Mouse (Mus musculus): Measurements from ENCODE around the gene Elmo2. TPM values are rescaled to one million over a fixed set of nuclear protein-coding genes. Genes with fewer than 3 reads are reported as not detected.

Elmo2 gene
- total and polyA plus RNA-seq, 3 experiments, result 17.4 to 27.6 TPM; not detected in 1

- Histone ChIP-seq H3K9ac (ENCODE audit: control insufficient read depth, low read depth, low read length, poor library complexity, severe bottlenecking) (peak within 1 kb of the TSS; percentile 80), H3K4me1 (ENCODE audit: control insufficient read depth in 1 of 2, insufficient read depth in 2 of 2, low read length in 2 of 2) (peaks cover 3 to 17% of the 10 kb centered on the region in 2 experiments), H3K4me3 (ENCODE audit: control insufficient read depth in 1 of 2, insufficient read depth in 1 of 2, low read depth in 2 of 2, low read length in 2 of 2) (peak within 1 kb of the TSS; percentile 82 to 92), H3K27ac (ENCODE audit: control insufficient read depth, low read depth, low read length) (peak within 1 kb of the TSS; percentile 56), H3K9me3 (replicated peaks; ENCODE audit: insufficient read depth, low read length) (no peaks in the 10 kb centered on the region), H3K79me2 (ENCODE audit: control insufficient read depth, insufficient read depth, low read length, poor library complexity) (peaks cover 7% of the 10 kb centered on the region; the same call in 1 of the 2 replicates), H3K27me3 (ENCODE audit: control insufficient read depth in 1 of 2, insufficient read depth in 2 of 2, low read length in 2 of 2) (no peaks in the 10 kb centered on the region), H3K36me3 (ENCODE audit: control insufficient read depth in 1 of 2, insufficient read depth in 2 of 2, low read length in 2 of 2) (peaks cover 0 to 2% of the 10 kb centered on the region in 2 experiments; a peak in 2 of 4 replicates)
- DNase-seq (ENCODE audit: low read depth, low spot score), result peak; percentile 94
- TF ChIP-seq HCFC1 (IDR thresholded peaks at IDR 0.05; ENCODE audit: low read depth, low read length), result peak; percentile 80
- TF ChIP-seq ZMIZ1 (IDR thresholded peaks at IDR 0.05; ENCODE audit: low read depth, low read length), result peak; percentile 64
- TF ChIP-seq RCOR1 (IDR thresholded peaks at IDR 0.05; ENCODE audit: low read depth, low read length), result no peak
- TF ChIP-seq GATA1 (IDR thresholded peaks at IDR 0.05; ENCODE audit: low read depth, low read length), result no peak
- TF ChIP-seq TBP (IDR thresholded peaks at IDR 0.05; ENCODE audit: low read depth, low read length), result 0 out of 2 replicates have a peak, but pooled peaks have one; percentile 43
- TF ChIP-seq TCF12 (IDR thresholded peaks at IDR 0.05; ENCODE audit: low read depth, low read length), result no peak; the same call in 1 of the 2 replicates
- TF ChIP-seq NELFE (IDR thresholded peaks at IDR 0.05; ENCODE audit: low read depth, low read length), result peak; percentile 68
- TF ChIP-seq NRF1 (IDR thresholded peaks at IDR 0.05; ENCODE audit: insufficient read depth, low read depth, low read length, poor library complexity, severe bottlenecking), result peak; percentile 57
- peak; percentile 78; the same call in 1 of the 2 replicates for TF ChIP-seq MXI1 (IDR thresholded peaks at IDR 0.05; ENCODE audit: low read depth, low read length)
- no peak; the same call in 1 of the 2 replicates for TF ChIP-seq POLR2AphosphoS5 (IDR thresholded peaks at IDR 0.05; ENCODE audit: borderline replicate concordance, low read depth, low read length)
- TF ChIP-seq USF2 (IDR thresholded peaks at IDR 0.05; ENCODE audit: borderline replicate concordance in 1 of 2, insufficient read depth in 1 of 2, low read depth in 1 of 2, low read length in 2 of 2), result peak in 1 of 2 experiments; percentile 36; a peak in 1 of 4 replicates
- peak; percentile 76 to 79; a peak in 3 of 4 replicates for TF ChIP-seq POLR2A (IDR thresholded peaks at IDR 0.05; ENCODE audit: control insufficient read depth in 1 of 2, insufficient read depth in 1 of 2, low read depth in 1 of 2, low read length in 2 of 2, poor library complexity in 1 of 2)
- TF ChIP-seq USF1 (IDR thresholded peaks at IDR 0.05; ENCODE audit: low read depth, low read length), result peak; percentile 83
- TF ChIP-seq TAL1 (IDR thresholded peaks at IDR 0.05; ENCODE audit: low read length), result no peak
- peak; percentile 47; the same call in 1 of the 2 replicates for TF ChIP-seq MAX (IDR thresholded peaks at IDR 0.05; ENCODE audit: low read length)
- no peak; the same call in 1 of the 2 replicates for TF ChIP-seq KAT2A (conservative IDR thresholded peaks at IDR 0.05; ENCODE audit: low read depth, low read length)
- no peak for TF ChIP-seq MYB (IDR thresholded peaks at IDR 0.05; ENCODE audit: low read depth, low read length)
- TF ChIP-seq ELF1 (IDR thresholded peaks at IDR 0.05; ENCODE audit: low read depth, low read length), result peak; percentile 61
- TF ChIP-seq JUND (IDR thresholded peaks at IDR 0.05; ENCODE audit: low read depth, low read length), result no peak
- peak; percentile 70 for TF ChIP-seq MYC (IDR thresholded peaks at IDR 0.05; ENCODE audit: low read depth, low read length)
Measured at GRCm38 (mm10) chr2:165287202-165287984, 38.9 kb downstream of the Elmo2 start, which contains the start of gene Slc35c2. Gene Slc35c2, minus strand, starts transcription at chr2:165287869.

Measured in MEL (cell line).